Mouse (Mus musculus) heart, postnatal 0 days (tissue): ENCODE measurements around the gene Tmprss7. TPM values are rescaled to one million over a fixed set of nuclear protein-coding genes. Genes with fewer than 3 reads are reported as not detected.

ENCODE experiments used
- ATAC-seq: fragments of 200-750 bp; cut with Nextera tagmentation; 2 replicates; pipeline ENCODE4 v1.8.0; 2017; ENCODE audit warnings: low read depth, moderate number of reproducible peaks, moderate library complexity; ENCODE audit not compliant: insufficient read depth
- DNase-seq: peaks from one replicate; pipeline ENCODE4 v3.0.0-alpha.2; 2016; ENCODE audit warnings: low spot score
- H3K27ac ChIP-seq: fragments of 300-500 bp; sonication (generic); 2 replicates; pipeline ENCODE4 v1.5.1; 2014; ENCODE audit warnings: low read depth, mild to moderate bottlenecking
- H3K27me3 ChIP-seq: fragments of 300-500 bp; sonication (generic); 2 replicates; pipeline ENCODE4 v1.6.1; 2014; ENCODE audit warnings: low read length, mixed read lengths; ENCODE audit not compliant: control insufficient read depth, insufficient read depth
- H3K36me3 ChIP-seq: fragments of 300-500 bp; sonication (generic); replicated peaks from 2 replicates; pipeline ENCODE4 v1.6.1; 2014; ENCODE audit warnings: low read length, mixed read lengths; ENCODE audit not compliant: control insufficient read depth, insufficient read depth
- H3K4me1 ChIP-seq: fragments of 300-500 bp; sonication (generic); 2 replicates; pipeline ENCODE4 v1.6.1; 2014; ENCODE audit warnings: antibody characterized with exemption; ENCODE audit not compliant: control insufficient read depth, insufficient read depth
- H3K4me2 ChIP-seq: fragments of 300-500 bp; sonication (generic); 2 replicates; pipeline ENCODE4 v1.6.1; 2014; ENCODE audit warnings: low read depth, mild to moderate bottlenecking, low read length, moderate library complexity
- H3K4me3 ChIP-seq: fragments of 300-500 bp; sonication (generic); 2 replicates; pipeline ENCODE4 v1.5.1; 2014; ENCODE audit warnings: low read depth, low read length
- H3K9ac ChIP-seq: fragments of 300-500 bp; sonication (generic); replicated peaks from 2 replicates; pipeline ENCODE4 v1.6.1; 2014; ENCODE audit warnings: low read depth, low read length, mixed read lengths
- H3K9me3 ChIP-seq: fragments of 300-500 bp; sonication (generic); replicated peaks from 2 replicates; pipeline ENCODE4 v1.6.1; 2016; ENCODE audit warnings: low read length; ENCODE audit not compliant: control insufficient read depth
- CTCF ChIP-seq: IDR thresholded peaks from 2 replicates; pipeline ENCODE4 v1.5.1; 2016; ENCODE audit warnings: antibody characterized with exemption, control low read depth, low read depth
- EP300 ChIP-seq: IDR thresholded peaks from 2 replicates; pipeline ENCODE4 v1.6.1; 2016; ENCODE audit warnings: antibody characterized with exemption, low read depth
- WGBS: fragments of 180-500 bp; shearing (Covaris S2); extraction: QIAGEN DNeasy Blood & Tissue Kit; methylation state at CpG from one replicate; pipeline ENCODE4 v1.1.7; 2014; 5-methylcytosine and 5-hydroxymethylcytosine counted together
- polyA plus RNA-seq: library from polyadenylated mRNA; unstranded; fragments of >200 nt; fragmentation: Nextera tagmentation; extraction: Ambion mirVana; gene quantifications from 2 replicates; pipeline ENCODE4 v1.2.1, GENCODE M21; 2015
- total RNA-seq: library from RNA; depleted of rRNA; stranded (reverse); fragments of >200 nt; gene quantifications from 2 replicates; pipeline ENCODE4 v1.2.3, GENCODE M21; 2014; ENCODE audit warnings: low replicate concordance

The Tmprss7 gene
- total and polyA plus RNA-seq, 2 experiments from 2014 or later, result not detected

DNA sequence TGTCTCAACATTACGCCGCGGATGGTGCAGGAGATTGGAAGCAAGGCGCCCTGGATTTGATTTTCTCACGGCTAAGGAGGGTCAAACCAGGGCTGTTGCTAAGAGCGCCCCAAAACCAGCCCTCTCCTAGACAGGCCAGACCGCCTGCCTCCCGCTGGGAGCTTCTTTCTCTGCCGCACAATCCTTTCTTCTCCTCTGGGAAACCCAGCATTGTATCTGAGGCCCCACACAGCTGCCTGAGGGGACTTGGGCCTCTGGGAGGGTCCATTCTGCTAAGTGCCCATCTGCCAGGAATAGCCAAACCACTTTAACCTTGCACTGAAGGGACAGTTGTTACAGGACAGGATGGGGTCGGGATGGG is 31.3 kb upstream of the Tmprss7 start:
- H3K4me2 ChIP-seq, result peak overlapping the region; percentile 90
- peaks cover 8% of the 10 kb centered on the region for H3K36me3 ChIP-seq
- no peaks in the 10 kb centered on the region for H3K9me3 ChIP-seq
- H3K27me3 ChIP-seq, result no peaks in the 10 kb centered on the region
- 0 out of 2 replicates have a peak, but pooled peaks cover 7% of the 10 kb centered on the region for H3K4me1 ChIP-seq
- H3K27ac ChIP-seq, result no peak overlapping the region
- DNase-seq (peak; percentile 7), ATAC-seq (peak; percentile 17; the same call in 1 of the 2 replicates)
- 2% methylated on average over 10 of the region's 10 CpGs for WGBS
- H3K4me3 ChIP-seq, result peak overlapping the region; percentile 47
- peak overlapping the region; percentile 36; the same call in 1 of the 2 replicates for H3K9ac ChIP-seq
- no peak for TF ChIP-seq EP300
- TF ChIP-seq CTCF, result no peak

DNA sequence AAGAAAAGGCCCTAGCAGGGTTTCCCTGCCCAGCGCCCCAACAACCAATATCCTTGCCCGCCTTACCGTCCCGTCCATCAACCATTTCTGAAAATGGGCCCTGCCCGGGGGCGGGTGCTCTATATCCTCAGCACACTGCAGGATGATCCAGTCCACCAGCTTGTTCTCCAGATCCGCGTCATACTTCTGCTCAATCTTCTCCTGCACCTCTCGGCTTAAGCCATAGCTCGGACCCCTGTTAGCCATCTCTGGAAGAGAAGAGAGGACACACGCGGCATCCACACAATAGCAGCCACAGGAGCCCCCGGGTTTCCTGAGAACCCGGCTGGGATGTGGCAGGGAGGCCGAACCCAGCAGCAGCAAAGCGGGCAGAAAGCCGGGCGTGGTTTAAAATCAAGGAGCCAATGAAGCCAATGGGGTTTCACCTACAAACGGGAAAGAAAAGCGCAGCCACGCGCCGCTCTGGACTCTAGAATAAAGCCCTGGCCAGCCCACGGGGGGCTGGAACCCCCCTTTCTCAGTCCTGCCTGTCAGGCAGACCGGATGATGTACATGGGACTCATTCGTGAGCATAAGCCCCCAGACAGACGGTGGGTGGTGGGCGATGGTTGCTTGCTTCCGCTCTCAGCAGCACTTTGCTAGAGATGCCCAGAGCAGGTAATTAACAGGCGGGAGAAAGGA is 30.7 kb upstream of the Tmprss7 start, which contains the start of gene Tagln3:
Tagln3 (minus strand) TSS at position 548 of the 681 bp plus-strand sequence.
- peak; percentile 12 for DNase-seq
- H3K4me2 ChIP-seq, result peak within 1 kb of the TSS; percentile 90

DNA sequence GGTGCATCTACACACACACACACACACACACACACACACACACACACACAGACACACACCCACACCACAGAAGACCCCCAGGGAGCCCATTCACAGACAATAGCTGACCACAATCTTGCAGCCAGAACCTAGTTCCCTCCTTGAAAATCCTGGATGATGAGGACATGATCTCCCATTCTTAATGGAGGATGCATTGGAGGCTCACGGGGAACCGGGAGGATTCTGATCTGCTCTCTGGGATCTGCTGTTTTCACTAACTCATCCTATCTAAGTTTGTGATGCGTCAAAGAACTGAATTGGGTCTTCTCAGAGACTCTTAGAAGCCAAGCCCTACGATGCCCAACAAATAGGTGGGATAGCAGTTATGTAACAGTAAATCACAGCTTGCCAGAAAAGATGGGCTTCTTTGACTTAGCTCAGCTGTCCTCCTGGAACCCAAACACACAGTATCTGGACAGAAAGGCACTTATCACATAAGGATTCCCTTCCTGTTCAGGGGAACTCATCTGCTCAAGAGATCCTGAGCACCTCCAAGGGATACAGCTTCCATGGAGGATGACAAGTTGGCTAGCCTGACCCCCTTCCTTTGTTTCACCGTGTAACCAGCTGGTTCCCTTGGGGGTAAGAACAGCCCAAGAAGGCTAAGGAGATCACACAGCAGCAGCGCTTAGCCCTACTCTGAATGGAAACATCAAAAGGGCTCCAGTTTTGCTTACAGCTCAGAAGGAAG is 29.9 kb upstream of the Tmprss7 start:
- Histone ChIP-seq H3K27ac (no peak overlapping the region), H3K4me3 (peak overlapping the region; percentile 47)
- ATAC-seq, result no peak

More for the DNA sequence above, 30.7 kb upstream of the Tmprss7 start, which contains the start of gene Tagln3:
- Histone ChIP-seq H3K9ac (peak within 1 kb of the TSS; percentile 36; the same call in 1 of the 2 replicates), H3K4me3 (peak within 1 kb of the TSS; percentile 47), H3K9me3 (no peaks in the 10 kb centered on the region), H3K4me1 (0 out of 2 replicates have a peak, but pooled peaks cover 7% of the 10 kb centered on the region), H3K27me3 (no peaks in the 10 kb centered on the region), H3K36me3 (0 out of 2 replicates have a peak, but pooled peaks cover 4% of the 10 kb centered on the region), H3K27ac (no peak within 1 kb of the TSS)
- peak; percentile 41 for ATAC-seq
- no peak for TF ChIP-seq CTCF
- no peak for TF ChIP-seq EP300
- WGBS, result 2% methylated on average over 30 of the region's 30 CpGs

DNA sequence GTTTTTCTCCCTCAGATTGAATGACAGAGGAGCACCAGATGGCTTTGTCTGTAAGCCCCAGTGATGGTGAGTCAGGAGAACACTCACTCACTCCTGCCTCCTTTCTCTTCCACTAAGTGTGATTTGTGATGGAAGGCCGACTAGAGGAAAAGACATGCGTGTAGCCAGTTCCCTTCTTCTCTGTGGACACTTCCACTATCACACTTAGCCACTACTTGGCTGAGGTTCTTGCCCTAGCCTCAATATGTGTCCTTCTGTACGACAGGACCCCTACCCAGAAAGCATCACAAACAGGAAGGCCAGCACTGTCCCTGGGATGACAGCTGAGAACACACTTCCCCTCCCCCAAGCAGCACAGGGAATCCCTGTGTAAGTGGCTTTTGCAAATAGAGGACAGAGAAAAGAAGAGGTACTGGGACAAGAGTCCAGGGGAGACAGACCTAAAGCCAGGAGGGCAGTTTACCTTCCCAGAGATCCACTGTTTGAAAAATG is 29.0 kb upstream of the Tmprss7 start:
- H3K4me1 ChIP-seq, result 0 out of 2 replicates have a peak, but pooled peaks cover 7% of the 10 kb centered on the region
- H3K9ac ChIP-seq, result no peak overlapping the region
- H3K4me2 ChIP-seq, result no peak overlapping the region
- H3K36me3 ChIP-seq, result no peaks in the 10 kb centered on the region
- H3K4me3 ChIP-seq, result no peak overlapping the region
- ATAC-seq (no peak), DNase-seq (no peak)
- H3K27me3 ChIP-seq, result no peaks in the 10 kb centered on the region
- TF ChIP-seq EP300, result no peak
- TF ChIP-seq CTCF, result no peak
- 74% methylated on average over 3 of the region's 3 CpGs for WGBS
- H3K9me3 ChIP-seq, result no peaks in the 10 kb centered on the region
- H3K27ac ChIP-seq, result no peak overlapping the region

More for the DNA sequence above, 29.9 kb upstream of the Tmprss7 start:
- 74% methylated on average over 6 of the region's 6 CpGs for WGBS
- no peak for DNase-seq
- Histone ChIP-seq H3K9ac (no peak overlapping the region), H3K36me3 (no peaks in the 10 kb centered on the region), H3K4me1 (0 out of 2 replicates have a peak, but pooled peaks cover 7% of the 10 kb centered on the region), H3K9me3 (no peaks in the 10 kb centered on the region), H3K27me3 (no peaks in the 10 kb centered on the region), H3K4me2 (peak overlapping the region; percentile 90; the same call in 1 of the 2 replicates)
- no peak for TF ChIP-seq CTCF
- TF ChIP-seq EP300, result no peak

DNA sequence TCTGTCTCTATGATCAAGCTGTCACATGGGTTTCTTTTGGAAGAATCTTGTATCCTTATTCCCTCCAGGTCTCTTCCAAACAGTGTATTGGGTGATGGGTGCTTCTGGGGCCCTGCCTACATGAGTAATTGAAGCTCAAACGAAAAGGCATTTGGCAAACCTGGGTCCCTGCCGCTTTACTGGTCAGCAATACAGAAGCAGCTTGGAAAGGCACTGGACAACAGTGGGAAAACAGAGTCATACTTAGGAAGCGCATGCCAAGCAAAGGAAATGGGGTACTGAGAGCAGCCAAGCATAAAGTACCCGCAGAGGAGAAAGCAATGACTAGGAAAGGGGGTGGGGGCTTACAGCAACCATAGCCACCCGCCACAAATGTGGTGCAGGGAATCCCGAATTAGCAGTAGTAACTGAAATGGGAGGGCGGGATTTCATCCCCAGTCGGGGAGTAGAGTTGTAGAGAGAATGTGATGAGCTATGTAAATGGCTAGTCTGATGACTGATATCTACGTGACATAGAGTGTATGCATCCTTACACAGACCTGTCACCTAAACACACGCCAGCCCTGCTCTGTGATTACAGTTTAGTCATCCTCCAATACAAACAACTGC is 26.7 kb upstream of the Tmprss7 start:
- 0 out of 2 replicates have a peak, but pooled peaks cover 3% of the 10 kb centered on the region for H3K9me3 ChIP-seq
- WGBS, result 81% methylated on average over 10 of the region's 10 CpGs
- no peak overlapping the region for H3K27ac ChIP-seq
- 0 out of 2 replicates have a peak, but pooled peaks cover 7% of the 10 kb centered on the region for H3K4me1 ChIP-seq
- H3K36me3 ChIP-seq, result no peaks in the 10 kb centered on the region
- no peaks in the 10 kb centered on the region for H3K27me3 ChIP-seq
- ATAC-seq (no peak), DNase-seq (no peak)
- TF ChIP-seq CTCF, result no peak
- no peak for TF ChIP-seq EP300
- no peak overlapping the region for H3K4me2 ChIP-seq
- no peak overlapping the region for H3K4me3 ChIP-seq
- no peak overlapping the region for H3K9ac ChIP-seq
